Mouse (Mus musculus) myocyte (in vitro differentiated cells): Measurements from ENCODE around the gene Ciart.

Experiments
- CEBPB ChIP-seq: IDR thresholded peaks from 2 replicates; pipeline ENCODE4 v1.6.1; 2011; ENCODE audit warnings: mild to moderate bottlenecking, moderate library complexity; ENCODE audit not compliant: poor library complexity, insufficient read depth, severe bottlenecking
- POLR2A ChIP-seq: IDR thresholded peaks from one replicate; pipeline ENCODE4 v1.6.1; 2011; ENCODE audit warnings: low read depth, mild to moderate bottlenecking, control low read depth, moderate library complexity; ENCODE audit not compliant: insufficient read length

GRCm38 (mm10) chr3:95928261-95928657, 46.2 kb upstream of the Ciart start:
- TF ChIP-seq CEBPB (no peak), POLR2A (no peak)
